Mouse (Mus musculus) heart, embryonic 11.5 days (tissue): ENCODE measurements at regions not wholly inside any gene's neighbourhood (a gene's known extent, or its start where the extent isn't known, plus 50 kb on each side); places are given as distances from the start of the nearest gene placed in this dataset.

Experiments
- ATAC-seq: fragments of 200-750 bp; cut with Nextera tagmentation; replicated peaks from 2 replicates; pipeline ENCODE4 v1.8.0; 2017; ENCODE audit warnings: moderate library complexity; ENCODE audit not compliant: insufficient number of reproducible peaks, low FRiP score, low TSS enrichment
- H3K27ac ChIP-seq: fragments of 300-500 bp; sonication (generic); 2 replicates; pipeline ENCODE4 v1.5.1; 2014; ENCODE audit warnings: mild to moderate bottlenecking, low read depth, low read length
- H3K27me3 ChIP-seq: fragments of 300-500 bp; sonication (generic); 2 replicates; pipeline ENCODE4 v1.6.1; 2014; ENCODE audit warnings: mild to moderate bottlenecking, low read length, mixed read lengths; ENCODE audit not compliant: control insufficient read depth, insufficient read depth
- H3K36me3 ChIP-seq: fragments of 300-500 bp; sonication (generic); 2 replicates; pipeline ENCODE4 v1.6.1; 2014; ENCODE audit warnings: mild to moderate bottlenecking, low read length, moderate library complexity, mixed read lengths; ENCODE audit not compliant: control insufficient read depth, insufficient read depth
- H3K4me1 ChIP-seq: fragments of 300-500 bp; sonication (generic); 2 replicates; pipeline ENCODE4 v1.6.1; 2014; ENCODE audit warnings: low read length; ENCODE audit not compliant: control insufficient read depth, insufficient read depth
- H3K4me2 ChIP-seq: fragments of 300-500 bp; sonication (generic); 2 replicates; pipeline ENCODE4 v1.6.1; 2014; ENCODE audit warnings: mild to moderate bottlenecking, moderate library complexity
- H3K4me3 ChIP-seq: fragments of 300-500 bp; sonication (generic); 2 replicates; pipeline ENCODE4 v1.5.1; 2014; ENCODE audit warnings: low read depth, low read length
- H3K9ac ChIP-seq: fragments of 300-500 bp; sonication (generic); 2 replicates; pipeline ENCODE4 v1.6.1; 2014; ENCODE audit warnings: mild to moderate bottlenecking, low read depth, low read length, moderate library complexity
- H3K9me3 ChIP-seq: fragments of 300-500 bp; sonication (generic); replicated peaks from 2 replicates; pipeline ENCODE4 v1.6.1; 2016; ENCODE audit warnings: low read length; ENCODE audit not compliant: control insufficient read depth
- WGBS: fragments of 180-500 bp; shearing (Covaris S2); extraction: QIAGEN DNeasy Blood & Tissue Kit; methylation state at CpG from one replicate; pipeline ENCODE4 v1.1.7; 2014; ENCODE audit not compliant: insufficient replicate concordance; 5-methylcytosine and 5-hydroxymethylcytosine counted together

GRCm38 (mm10) chr13:97847561-97847960 is 87.1 kb upstream of the Gm10260 start:
- Histone ChIP-seq H3K9me3 (no peaks in the 10 kb centered on the region), H3K4me2 (no peak overlapping the region), H3K27ac (no peak overlapping the region), H3K27me3 (no peaks in the 10 kb centered on the region), H3K4me3 (no peak overlapping the region), H3K9ac (no peak overlapping the region), H3K4me1 (peaks cover 4% of the 10 kb centered on the region; the same call in 1 of the 2 replicates), H3K36me3 (no peaks in the 10 kb centered on the region)
- ATAC-seq, result no peak
- 85% methylated on average over 6 of the region's 6 CpGs for WGBS

- no peak overlapping the region for H3K27ac ChIP-seq
- no peaks in the 10 kb centered on the region for H3K36me3 ChIP-seq
- no peak overlapping the region for H3K4me2 ChIP-seq
- H3K27me3 ChIP-seq, result no peaks in the 10 kb centered on the region
- ATAC-seq, result no peak
- H3K9me3 ChIP-seq, result no peaks in the 10 kb centered on the region
- H3K4me3 ChIP-seq, result no peak overlapping the region
- H3K4me1 ChIP-seq, result peaks cover 10% of the 10 kb centered on the region; the same call in 1 of the 2 replicates
- H3K9ac ChIP-seq, result no peak overlapping the region
- 78% methylated on average over 5 of the region's 5 CpGs for WGBS
These were observed 84.7 kb upstream of the Gm10260 start for GRCm38 (mm10) chr13:97845148-97845547.

- ATAC-seq, result no peak
- no peaks in the 10 kb centered on the region for H3K36me3 ChIP-seq
These were observed 82.4 kb upstream of the Gm10260 start for GRCm38 (mm10) chr13:97842801-97843200.

GRCm38 (mm10) chr13:97841503-97841902 is 81.1 kb upstream of the Gm10260 start:
- 60% methylated on average over 7 of the region's 7 CpGs for WGBS
- peaks cover 10% of the 10 kb centered on the region; the same call in 1 of the 2 replicates for H3K4me1 ChIP-seq

More at GRCm38 (mm10) chr13:97842801-97843200, 82.4 kb upstream of the Gm10260 start:
- 23% methylated on average over 5 of the region's 5 CpGs for WGBS
- no peak overlapping the region for H3K9ac ChIP-seq
- H3K4me3 ChIP-seq, result no peak overlapping the region
- H3K4me1 ChIP-seq, result peaks cover 10% of the 10 kb centered on the region; the same call in 1 of the 2 replicates
- no peak overlapping the region for H3K27ac ChIP-seq
- no peaks in the 10 kb centered on the region for H3K27me3 ChIP-seq
- H3K9me3 ChIP-seq, result no peaks in the 10 kb centered on the region
- H3K4me2 ChIP-seq, result no peak overlapping the region

GRCm38 (mm10) chr13:97839617-97840308 is 79.3 kb upstream of the Gm10260 start:
- Histone ChIP-seq H3K9me3 (no peaks in the 10 kb centered on the region), H3K4me1 (peaks cover 10% of the 10 kb centered on the region; the same call in 1 of the 2 replicates), H3K4me3 (no peak overlapping the region), H3K27ac (no peak overlapping the region), H3K27me3 (no peaks in the 10 kb centered on the region), H3K36me3 (no peaks in the 10 kb centered on the region), H3K9ac (no peak overlapping the region), H3K4me2 (no peak overlapping the region)
- no peak for ATAC-seq
- WGBS, result 40% methylated on average over 7 of the region's 7 CpGs

More at GRCm38 (mm10) chr13:97841503-97841902, 81.1 kb upstream of the Gm10260 start:
- H3K27ac ChIP-seq, result no peak overlapping the region
- no peaks in the 10 kb centered on the region for H3K27me3 ChIP-seq
- ATAC-seq, result no peak
- H3K4me3 ChIP-seq, result no peak overlapping the region
- H3K9me3 ChIP-seq, result no peaks in the 10 kb centered on the region
- no peak overlapping the region for H3K4me2 ChIP-seq
- H3K36me3 ChIP-seq, result no peaks in the 10 kb centered on the region
- H3K9ac ChIP-seq, result no peak overlapping the region

GRCm38 (mm10) chr13:97837443-97838000 is 77.1 kb upstream of the Gm10260 start:
- Histone ChIP-seq H3K27ac (no peak overlapping the region), H3K4me3 (no peak overlapping the region), H3K4me2 (no peak overlapping the region), H3K27me3 (no peaks in the 10 kb centered on the region), H3K9me3 (no peaks in the 10 kb centered on the region), H3K9ac (no peak overlapping the region), H3K36me3 (no peaks in the 10 kb centered on the region), H3K4me1 (peaks cover 5% of the 10 kb centered on the region; the same call in 1 of the 2 replicates)
- WGBS, result 42% methylated on average over 7 of the region's 7 CpGs
- no peak for ATAC-seq

- Histone ChIP-seq H3K27me3 (no peaks in the 10 kb centered on the region), H3K4me1 (no peaks in the 10 kb centered on the region), H3K27ac (no peak overlapping the region), H3K9me3 (no peaks in the 10 kb centered on the region), H3K4me2 (no peak overlapping the region), H3K36me3 (no peaks in the 10 kb centered on the region), H3K9ac (no peak overlapping the region), H3K4me3 (no peak overlapping the region)
- 87% methylated on average over 1 of the region's 1 CpGs for WGBS
- no peak for ATAC-seq
These were observed 72.0 kb upstream of the Gm10260 start for GRCm38 (mm10) chr13:97832448-97832847.

- 78% methylated on average over 5 of the region's 5 CpGs for WGBS
- no peak for ATAC-seq
These were observed 71.4 kb upstream of the Gm10260 start for GRCm38 (mm10) chr13:97831839-97832238.

More at GRCm38 (mm10) chr13:97831839-97832238, 71.4 kb upstream of the Gm10260 start:
- no peak overlapping the region for H3K27ac ChIP-seq
- no peaks in the 10 kb centered on the region for H3K4me1 ChIP-seq
- H3K9ac ChIP-seq, result no peak overlapping the region
- no peaks in the 10 kb centered on the region for H3K9me3 ChIP-seq
- H3K4me3 ChIP-seq, result no peak overlapping the region
- no peaks in the 10 kb centered on the region for H3K27me3 ChIP-seq
- H3K36me3 ChIP-seq, result no peaks in the 10 kb centered on the region
- no peak overlapping the region for H3K4me2 ChIP-seq
